In genomic region chr2:165113733-165114132, GRCm38 (mm10) we compare ENCODE assay signal across 11 mouse cellular contexts. TPM values are rescaled to one million over a fixed set of nuclear protein-coding genes. Genes with fewer than 3 reads are reported as not detected.
A peak's percentile ranks its signal among the peaks of the same experiment; 100 is the strongest.
DNase-seq lines count a peak whose midpoint lies in the region; ATAC-seq lines count a peak whose summit lies in the region.
"Had no signal": no experiment of that assay in that cellular context is flagged by ENCODE, and none has a peak within 500 bp of the region (broad histone marks: within the 10 kb centered on the region; RNA-seq: fewer than 3 reads in every experiment).

No protein-coding gene starts in this region.

- H3K4me3 ChIP-seq in forebrain, embryonic 10.5 days, result peak overlapping the region; percentile 9; the same call in 1 of the 2 replicates
- no peak overlapping the region for H3K4me3 ChIP-seq in forebrain, embryonic 15.5 days
- no peak overlapping the region for H3K4me3 ChIP-seq in embryonic facial prominence, embryonic 14.5 days (ENCODE audit: low read depth, low read length)
- no peak overlapping the region for H3K4me3 ChIP-seq in liver, embryonic 13.5 days (replicated peaks)

- H3K27me3 ChIP-seq in forebrain, embryonic 10.5 days (ENCODE audit: poor library complexity, severe bottlenecking), result peaks cover 100% of the 10 kb centered on the region
- H3K27me3 ChIP-seq in forebrain, embryonic 15.5 days, result peaks cover 36% of the 10 kb centered on the region
- peaks cover 94% of the 10 kb centered on the region for H3K27me3 ChIP-seq in embryonic facial prominence, embryonic 14.5 days (replicated peaks; ENCODE audit: control insufficient read depth, insufficient read depth, low read length)
- peaks cover 98% of the 10 kb centered on the region for H3K27me3 ChIP-seq in liver, embryonic 13.5 days

- no peak overlapping the region for H3K4me2 ChIP-seq in forebrain, embryonic 15.5 days (replicated peaks)
- H3K4me2 ChIP-seq in embryonic facial prominence, embryonic 14.5 days (ENCODE audit: low read depth, low read length), result no peak overlapping the region
- no peak overlapping the region for H3K4me2 ChIP-seq in liver, embryonic 13.5 days

- 20% methylated on average over 11 of the region's 11 CpGs for WGBS in forebrain, embryonic 10.5 days
- WGBS in forebrain, embryonic 15.5 days, result 26% methylated on average over 11 of the region's 11 CpGs
- WGBS in embryonic facial prominence, embryonic 14.5 days, result 23% methylated on average over 11 of the region's 11 CpGs
- WGBS in liver, embryonic 13.5 days (ENCODE audit: insufficient replicate concordance), result 19% methylated on average over 11 of the region's 11 CpGs

- no peak overlapping the region for H3K27ac ChIP-seq in forebrain, embryonic 10.5 days
- H3K27ac ChIP-seq in forebrain, embryonic 15.5 days (replicated peaks), result no peak overlapping the region
- no peak overlapping the region for H3K27ac ChIP-seq in embryonic facial prominence, embryonic 14.5 days (replicated peaks; ENCODE audit: low read depth, low read length)
- no peak overlapping the region for H3K27ac ChIP-seq in liver, embryonic 13.5 days

- peaks cover 47% of the 10 kb centered on the region for H3K4me1 ChIP-seq in forebrain, embryonic 10.5 days
- peaks cover 6% of the 10 kb centered on the region; the same call in 1 of the 2 replicates for H3K4me1 ChIP-seq in forebrain, embryonic 15.5 days
- no peaks in the 10 kb centered on the region for H3K4me1 ChIP-seq in embryonic facial prominence, embryonic 14.5 days (ENCODE audit: control insufficient read depth, insufficient read depth, low read length)
- H3K4me1 ChIP-seq in liver, embryonic 13.5 days (replicated peaks), result peaks cover 3% of the 10 kb centered on the region; the same call in 1 of the 2 replicates

- H3K9ac ChIP-seq in forebrain, embryonic 15.5 days (replicated peaks), result no peak overlapping the region
- H3K9ac ChIP-seq in embryonic facial prominence, embryonic 14.5 days (ENCODE audit: low read depth, low read length), result no peak overlapping the region
- no peak overlapping the region for H3K9ac ChIP-seq in liver, embryonic 13.5 days

- no peaks in the 10 kb centered on the region for H3K36me3 ChIP-seq in forebrain, embryonic 10.5 days (replicated peaks)
- no peaks in the 10 kb centered on the region for H3K36me3 ChIP-seq in forebrain, embryonic 15.5 days
- no peaks in the 10 kb centered on the region for H3K36me3 ChIP-seq in embryonic facial prominence, embryonic 14.5 days (ENCODE audit: control insufficient read depth, insufficient read depth, low read length)
- H3K36me3 ChIP-seq in liver, embryonic 13.5 days, result no peaks in the 10 kb centered on the region

- H3K9me3 ChIP-seq in forebrain, embryonic 10.5 days, result no peaks in the 10 kb centered on the region
- no peaks in the 10 kb centered on the region for H3K9me3 ChIP-seq in forebrain, embryonic 15.5 days
- no peaks in the 10 kb centered on the region for H3K9me3 ChIP-seq in embryonic facial prominence, embryonic 14.5 days (ENCODE audit: control insufficient read depth, low read length)
- H3K9me3 ChIP-seq in liver, embryonic 13.5 days (replicated peaks), result no peaks in the 10 kb centered on the region

- peak; percentile 55 for DNase-seq in forebrain, embryonic 10.5 days (ENCODE audit: extremely low spot score, low spot score)
- DNase-seq in 416B (ENCODE audit: low read depth), result peak; percentile 12
- peak; percentile 60 for DNase-seq in embryonic facial prominence, embryonic 14.5 days (ENCODE audit: low spot score)
- no peak for DNase-seq in liver, embryonic 13.5 days
- DNase-seq in left cerebral cortex, adult 8-10 months (ENCODE audit: low spot score in 2 of 2), result no peak
- DNase-seq in layer of hippocampus, adult 9-11 months, result no peak
- no peak for DNase-seq in gastrocnemius, adult 8-10 months (ENCODE audit: low spot score in 2 of 2)
- DNase-seq: adrenal gland, postnatal 36 days; lung, postnatal 4 days had no signal

- ATAC-seq in forebrain, embryonic 15.5 days (replicated peaks), result no peak
- peak; percentile 72 for ATAC-seq in embryonic facial prominence, embryonic 14.5 days (ENCODE audit: low read depth)
- peak; percentile 23; the same call in 1 of the 2 replicates for ATAC-seq in liver, embryonic 13.5 days (ENCODE audit: low read depth)
- ATAC-seq: inflammation-experienced regulatory T-cells, adult 6 months had no signal

RNA-seq across cellular contexts. Expression of gene 1700025C18Rik, which starts 23.2 kb away (rescaled TPM):
- not detected in 2 replicates for polyA plus RNA-seq in forebrain, embryonic 10.5 days (2016; fragmentation: Nextera tagmentation; extraction: Ambion mirVana)
- not detected in 2 replicates for polyA plus RNA-seq in forebrain, embryonic 15.5 days (2015; fragmentation: Nextera tagmentation; extraction: Ambion mirVana)
- polyA plus RNA-seq in embryonic facial prominence, embryonic 14.5 days (2014; fragmentation: Nextera tagmentation; extraction: Ambion mirVana), result not detected in 2 replicates
- not detected in 2 replicates for polyA plus RNA-seq in liver, embryonic 13.5 days (2015; fragmentation: Nextera tagmentation; extraction: Ambion mirVana)
- total RNA-seq in left cerebral cortex, adult 8-10 months (2022), result not detected
- total RNA-seq in gastrocnemius, adult 8-10 months (2022), result not detected
- total RNA-seq: adrenal gland, postnatal 36 days had no signal
- polyA plus RNA-seq: inflammation-experienced regulatory T-cells, adult 6 months had no signal

RNA-seq across cellular contexts. Expression of gene Cd40, which starts 58.3 kb away (rescaled TPM):
- polyA plus RNA-seq in forebrain, embryonic 10.5 days (2016; fragmentation: Nextera tagmentation; extraction: Ambion mirVana), result 4.4 and 5.6 TPM in 2 replicates
- 4.8 and 5.8 TPM in 2 replicates for polyA plus RNA-seq in forebrain, embryonic 15.5 days (2015; fragmentation: Nextera tagmentation; extraction: Ambion mirVana)
- polyA plus RNA-seq in embryonic facial prominence, embryonic 14.5 days (2014; fragmentation: Nextera tagmentation; extraction: Ambion mirVana), result 4.2 and 6.4 TPM in 2 replicates
- polyA plus RNA-seq in liver, embryonic 13.5 days (2015; fragmentation: Nextera tagmentation; extraction: Ambion mirVana), result 3.4 and 3.8 TPM in 2 replicates
- under 1 TPM; 0.23 to 0.81 (median 0.59) TPM for total RNA-seq in left cerebral cortex, adult 8-10 months (2022)
- under 1 TPM; 0.27 to 0.83 (median 0.55) TPM for total RNA-seq in gastrocnemius, adult 8-10 months (2022)

Comparison
In these comparisons a context has a peak if more than half of its experiments do, and no peak if none do; other contexts are left out.
1. DNase-seq: peak in forebrain, embryonic 10.5 days (single experiment), 416B (single experiment) and embryonic facial prominence, embryonic 14.5 days (single experiment); none in liver, embryonic 13.5 days (single experiment), left cerebral cortex, adult 8-10 months (0 of 2), layer of hippocampus, adult 9-11 months (single experiment) and gastrocnemius, adult 8-10 months (0 of 2).